Mouse (Mus musculus): ENCODE measurements around the gene Kcnk3.

- TF ChIP-seq CTCF (IDR thresholded peaks at IDR 0.05; ENCODE audit: control insufficient read depth, insufficient read depth, insufficient read length) (no peak), MYOD1 (IDR thresholded peaks at IDR 0.05; ENCODE audit: control insufficient read depth, insufficient read length, low read depth) (no peak), USF1 (IDR thresholded peaks at IDR 0.05; ENCODE audit: low read depth) (no peak), MAX (IDR thresholded peaks at IDR 0.05) (no peak)
Observed at GRCm38 (mm10) chr5:30589069-30589468, 1.1 kb downstream of the Kcnk3 start.
